Mouse (Mus musculus): ENCODE measurements around the gene Tmem35b. TPM values are rescaled to one million over a fixed set of nuclear protein-coding genes. Genes with fewer than 3 reads are reported as not detected.

Gene Tmem35b
- 5.7 and 15.6 TPM in 2 replicates for polyA plus RNA-seq (2012; rRNA removed)

GRCm38 (mm10) chr4:127123391-127123790 lies at the start of gene Tmem35b:
Tmem35b (plus strand) TSS chr4:127123691.
- 95% methylated on average over 5 of the region's 5 CpGs for WGBS
- TF ChIP-seq POLR2A (IDR thresholded peaks at IDR 0.05; ENCODE audit: low read depth, low read length) (no peak), CTCF (IDR thresholded peaks at IDR 0.05; ENCODE audit: extremely low read depth, insufficient read length, insufficient replicate concordance, low read depth, low read length) (no peak)

GRCm38 (mm10) chr4:127074915-127075314 lies 48.6 kb upstream of the Tmem35b start:
- H3K27ac ChIP-seq (ENCODE audit: insufficient read depth, low read depth, low read length) = no peak overlapping the region
- H3K4me3 ChIP-seq (ENCODE audit: low read depth, low read length) = no peak overlapping the region
- peaks cover 5% of the 10 kb centered on the region; the same call in 1 of the 2 replicates for H3K4me1 ChIP-seq (ENCODE audit: control insufficient read depth, insufficient read depth, insufficient read length, low read length)
- no peaks in the 10 kb centered on the region for H3K36me3 ChIP-seq (ENCODE audit: control insufficient read depth, insufficient read depth, low read length)
- no peaks in the 10 kb centered on the region for H3K27me3 ChIP-seq (ENCODE audit: control insufficient read depth, insufficient read depth, low read length)
- TF ChIP-seq POLR2A (IDR thresholded peaks at IDR 0.05; ENCODE audit: low read depth, low read length) (no peak), CTCF (IDR thresholded peaks at IDR 0.05; ENCODE audit: extremely low read depth, insufficient read length, insufficient replicate concordance, low read depth, low read length) (no peak)
- WGBS = 64% methylated on average over 1 of the region's 1 CpGs

More at GRCm38 (mm10) chr4:127123391-127123790, at the start of gene Tmem35b:
- H3K27me3 ChIP-seq (ENCODE audit: control insufficient read depth, insufficient read depth, low read length) = no peaks in the 10 kb centered on the region
- H3K4me3 ChIP-seq (ENCODE audit: low read depth, low read length) = no peak within 1 kb of the TSS
- H3K4me1 ChIP-seq (ENCODE audit: control insufficient read depth, insufficient read depth, insufficient read length, low read length) = peaks cover 2% of the 10 kb centered on the region; the same call in 1 of the 2 replicates
- no peaks in the 10 kb centered on the region for H3K36me3 ChIP-seq (ENCODE audit: control insufficient read depth, insufficient read depth, low read length)
- H3K27ac ChIP-seq (ENCODE audit: insufficient read depth, low read depth, low read length) = no peak within 1 kb of the TSS

GRCm38 (mm10) chr4:127076875-127077548 lies 46.5 kb upstream of the Tmem35b start, which contains the start of gene Zmym6:
Zmym6 (plus strand) TSS chr4:127077383.
- TF ChIP-seq POLR2A (IDR thresholded peaks at IDR 0.05; ENCODE audit: low read depth, low read length) (peak; percentile 72), CTCF (IDR thresholded peaks at IDR 0.05; ENCODE audit: extremely low read depth, insufficient read length, insufficient replicate concordance, low read depth, low read length) (no peak)
- WGBS = under 1% methylated on average over 46 of the region's 46 CpGs

GRCm38 (mm10) chr4:127080806-127081205 lies 42.7 kb upstream of the Tmem35b start:
- H3K36me3 ChIP-seq (ENCODE audit: control insufficient read depth, insufficient read depth, low read length) = no peaks in the 10 kb centered on the region
- H3K4me1 ChIP-seq (ENCODE audit: control insufficient read depth, insufficient read depth, insufficient read length, low read length) = peaks cover 7% of the 10 kb centered on the region; the same call in 1 of the 2 replicates
- 48% methylated on average over 1 of the region's 1 CpGs for WGBS
- TF ChIP-seq POLR2A (IDR thresholded peaks at IDR 0.05; ENCODE audit: low read depth, low read length) (no peak), CTCF (IDR thresholded peaks at IDR 0.05; ENCODE audit: extremely low read depth, insufficient read length, insufficient replicate concordance, low read depth, low read length) (no peak)
- H3K27me3 ChIP-seq (ENCODE audit: control insufficient read depth, insufficient read depth, low read length) = no peaks in the 10 kb centered on the region
- H3K27ac ChIP-seq (ENCODE audit: insufficient read depth, low read depth, low read length) = no peak overlapping the region
- H3K4me3 ChIP-seq (ENCODE audit: low read depth, low read length) = no peak overlapping the region

More at GRCm38 (mm10) chr4:127076875-127077548, 46.5 kb upstream of the Tmem35b start, which contains the start of gene Zmym6:
- H3K4me1 ChIP-seq (ENCODE audit: control insufficient read depth, insufficient read depth, insufficient read length, low read length) = peaks cover 5% of the 10 kb centered on the region; the same call in 1 of the 2 replicates
- H3K27me3 ChIP-seq (ENCODE audit: control insufficient read depth, insufficient read depth, low read length) = no peaks in the 10 kb centered on the region
- H3K36me3 ChIP-seq (ENCODE audit: control insufficient read depth, insufficient read depth, low read length) = no peaks in the 10 kb centered on the region
- H3K4me3 ChIP-seq (ENCODE audit: low read depth, low read length) = peak within 1 kb of the TSS; percentile 63
- peak within 1 kb of the TSS; percentile 62 for H3K27ac ChIP-seq (ENCODE audit: insufficient read depth, low read depth, low read length)

- Histone ChIP-seq H3K27ac (ENCODE audit: insufficient read depth, low read depth, low read length) (no peak overlapping the region), H3K4me3 (ENCODE audit: low read depth, low read length) (no peak overlapping the region), H3K4me1 (ENCODE audit: control insufficient read depth, insufficient read depth, insufficient read length, low read length) (peaks cover 5% of the 10 kb centered on the region; the same call in 1 of the 2 replicates), H3K27me3 (ENCODE audit: control insufficient read depth, insufficient read depth, low read length) (no peaks in the 10 kb centered on the region), H3K36me3 (ENCODE audit: control insufficient read depth, insufficient read depth, low read length) (no peaks in the 10 kb centered on the region)
- WGBS = 75% methylated on average over 2 of the region's 2 CpGs
- TF ChIP-seq POLR2A (IDR thresholded peaks at IDR 0.05; ENCODE audit: low read depth, low read length) = no peak
Measured at GRCm38 (mm10) chr4:127083131-127083530, 40.4 kb upstream of the Tmem35b start.

GRCm38 (mm10) chr4:127085761-127086160 lies 37.7 kb upstream of the Tmem35b start:
- WGBS = 16% methylated on average over 1 of the region's 1 CpGs
- TF ChIP-seq CTCF (IDR thresholded peaks at IDR 0.05; ENCODE audit: extremely low read depth, insufficient read length, insufficient replicate concordance, low read depth, low read length) (no peak), POLR2A (IDR thresholded peaks at IDR 0.05; ENCODE audit: low read depth, low read length) (no peak)
- Histone ChIP-seq H3K36me3 (ENCODE audit: control insufficient read depth, insufficient read depth, low read length) (peaks cover 6% of the 10 kb centered on the region), H3K4me1 (ENCODE audit: control insufficient read depth, insufficient read depth, insufficient read length, low read length) (peaks cover 5% of the 10 kb centered on the region; the same call in 1 of the 2 replicates), H3K27me3 (ENCODE audit: control insufficient read depth, insufficient read depth, low read length) (no peaks in the 10 kb centered on the region), H3K27ac (ENCODE audit: insufficient read depth, low read depth, low read length) (no peak overlapping the region), H3K4me3 (ENCODE audit: low read depth, low read length) (no peak overlapping the region)

- no peak overlapping the region for H3K27ac ChIP-seq (ENCODE audit: insufficient read depth, low read depth, low read length)
- WGBS = 92% methylated on average over 1 of the region's 1 CpGs
- H3K4me3 ChIP-seq (ENCODE audit: low read depth, low read length) = no peak overlapping the region
- H3K27me3 ChIP-seq (ENCODE audit: control insufficient read depth, insufficient read depth, low read length) = no peaks in the 10 kb centered on the region
- H3K4me1 ChIP-seq (ENCODE audit: control insufficient read depth, insufficient read depth, insufficient read length, low read length) = no peaks in the 10 kb centered on the region
- H3K36me3 ChIP-seq (ENCODE audit: control insufficient read depth, insufficient read depth, low read length) = peaks cover 10% of the 10 kb centered on the region
- TF ChIP-seq CTCF (IDR thresholded peaks at IDR 0.05; ENCODE audit: extremely low read depth, insufficient read length, insufficient replicate concordance, low read depth, low read length) = no peak
- TF ChIP-seq POLR2A (IDR thresholded peaks at IDR 0.05; ENCODE audit: low read depth, low read length) = no peak
Measured at GRCm38 (mm10) chr4:127091188-127091587, 32.3 kb upstream of the Tmem35b start.

All from small intestine, adult 2 months (tissue).